Mouse (Mus musculus) liver, embryonic 11.5 days (tissue): ENCODE measurements around the gene Pgbd5. TPM values are rescaled to one million over a fixed set of nuclear protein-coding genes. Genes with fewer than 3 reads are reported as not detected.

Source experiments
- ATAC-seq: fragments of 200-750 bp; cut with Nextera tagmentation; replicated peaks from 2 replicates; pipeline ENCODE4 v1.8.0; 2017; ENCODE audit warnings: moderate number of reproducible peaks, mild to moderate bottlenecking, moderate TSS enrichment, moderate library complexity; ENCODE audit not compliant: low FRiP score
- DNase-seq: peaks from one replicate; pipeline ENCODE4 v3.0.0-alpha.2; 2017; ENCODE audit warnings: low spot score
- H3K27ac ChIP-seq: fragments of 300-500 bp; sonication (generic); 2 replicates; pipeline ENCODE4 v1.5.1; 2014; ENCODE audit warnings: mild to moderate bottlenecking, low read depth, low read length, control low read depth
- H3K27me3 ChIP-seq: fragments of 300-500 bp; sonication (generic); replicated peaks from 2 replicates; pipeline ENCODE4 v1.6.1; 2014; ENCODE audit warnings: low read length, mixed read lengths; ENCODE audit not compliant: control insufficient read depth, insufficient read depth
- H3K36me3 ChIP-seq: fragments of 300-500 bp; sonication (generic); 2 replicates; pipeline ENCODE4 v1.6.1; 2014; ENCODE audit warnings: mild to moderate bottlenecking, low read length, moderate library complexity, mixed read lengths; ENCODE audit not compliant: control insufficient read depth, insufficient read depth
- H3K4me1 ChIP-seq: fragments of 300-500 bp; sonication (generic); replicated peaks from 2 replicates; pipeline ENCODE4 v1.6.1; 2014; ENCODE audit warnings: low read length, mixed read lengths; ENCODE audit not compliant: control insufficient read depth, insufficient read depth
- H3K4me2 ChIP-seq: fragments of 300-500 bp; sonication (generic); 2 replicates; pipeline ENCODE4 v1.6.1; 2014; ENCODE audit warnings: mild to moderate bottlenecking, control low read depth, moderate library complexity
- H3K4me3 ChIP-seq: fragments of 300-500 bp; sonication (generic); 2 replicates; pipeline ENCODE4 v1.5.1; 2014; ENCODE audit warnings: low read depth, low read length, control low read depth
- H3K9ac ChIP-seq: fragments of 300-500 bp; sonication (generic); 2 replicates; pipeline ENCODE4 v1.6.1; 2014; ENCODE audit warnings: low read depth, low read length, control low read depth
- H3K9me3 ChIP-seq: fragments of 300-500 bp; sonication (generic); 2 replicates; pipeline ENCODE4 v1.6.1; 2016; ENCODE audit warnings: low read length, inconsistent platforms, mixed read lengths; ENCODE audit not compliant: control insufficient read depth
- WGBS: fragments of 180-500 bp; shearing (Covaris S2); extraction: QIAGEN DNeasy Blood & Tissue Kit; methylation state at CpG from one replicate; pipeline ENCODE4 v1.1.7; 2014; 5-methylcytosine and 5-hydroxymethylcytosine counted together
- polyA plus RNA-seq: library from polyadenylated mRNA; unstranded; fragments of >200 nt; fragmentation: Nextera tagmentation; extraction: Ambion mirVana; gene quantifications from 2 replicates; pipeline ENCODE4 v1.2.1, GENCODE M21; 2014

Gene Pgbd5
- polyA plus RNA-seq, 1 experiment from 2014 or later: 0.27 TPM

GRCm38 (mm10) chr8:124319316-124319652 is 120.2 kb downstream of the Pgbd5 start:
- Histone ChIP-seq H3K27ac (peak overlapping the region; percentile 45; the same call in 1 of the 2 replicates), H3K4me1 (peaks cover 52% of the 10 kb centered on the region), H3K36me3 (peaks cover 9% of the 10 kb centered on the region), H3K9ac (no peak overlapping the region), H3K4me2 (peak overlapping the region; percentile 25), H3K4me3 (no peak overlapping the region), H3K9me3 (no peaks in the 10 kb centered on the region), H3K27me3 (no peaks in the 10 kb centered on the region)
- WGBS: 52% methylated on average over 4 of the region's 4 CpGs
- DNase-seq (no peak), ATAC-seq (0 out of 2 replicates have a peak, but pooled peaks have one; percentile 38)

Other genes with a start within 250 kb of the Pgbd5 start
- gene Galnt2, start 208.3 kb downstream of the Pgbd5 start, polyA plus RNA-seq: 46.6 and 48.6 TPM in 2 replicates
- 29.5 and 34.0 TPM in 2 replicates for gene Cog2, start 81.1 kb upstream of the Pgbd5 start, polyA plus RNA-seq
- gene Agt, start 130.0 kb upstream of the Pgbd5 start, polyA plus RNA-seq: 14.5 and 15.2 TPM in 2 replicates
- gene Capn9, start 136.5 kb upstream of the Pgbd5 start, polyA plus RNA-seq: not detected in 2 replicates
- gene 2310022B05Rik, start 223.7 kb upstream of the Pgbd5 start, polyA plus RNA-seq: 16.3 and 17.5 TPM in 2 replicates